Mouse (Mus musculus) embryonic fibroblast, embryonic 13.5 days (primary cell): Measurements from ENCODE around the gene Tmem150b. TPM values are rescaled to one million over a fixed set of nuclear protein-coding genes. Genes with fewer than 3 reads are reported as not detected.

Experiments
- H3K27ac ChIP-seq: 2 replicates; pipeline ENCODE4 v1.5.1; 2012; ENCODE audit warnings: low read length, control low read depth, inconsistent platforms; ENCODE audit not compliant: insufficient read depth
- H3K4me1 ChIP-seq: 2 replicates; pipeline ENCODE4 v1.6.1; 2011; ENCODE audit warnings: low read length; ENCODE audit not compliant: control insufficient read depth, insufficient read depth
- H3K4me3 ChIP-seq: 2 replicates; pipeline ENCODE4 v1.5.1; 2011; ENCODE audit warnings: mild to moderate bottlenecking, control low read depth, low read length; ENCODE audit not compliant: insufficient read depth
- CTCF ChIP-seq: IDR thresholded peaks from 2 replicates; pipeline ENCODE4 v1.5.1; 2011; ENCODE audit warnings: mild to moderate bottlenecking, control low read depth, low read length, moderate library complexity, borderline replicate concordance; ENCODE audit not compliant: insufficient read depth
- POLR2A ChIP-seq: IDR thresholded peaks from 2 replicates; pipeline ENCODE4 v1.6.1; 2011; ENCODE audit warnings: low read depth, mild to moderate bottlenecking, control low read depth, low read length, moderate library complexity
- polyA plus RNA-seq: library from polyadenylated mRNA; stranded (reverse); fragments of >200 nt; gene quantifications from 2 replicates; pipeline ENCODE4 v1.2.4, GENCODE M21; 2011; ENCODE audit warnings: low read depth; ENCODE audit not compliant: missing spikeins, insufficient read length

The Tmem150b gene
- not detected in 2 replicates for polyA plus RNA-seq

- no peak within 1 kb of the TSS for H3K4me3 ChIP-seq
- TF ChIP-seq CTCF, result no peak
- TF ChIP-seq POLR2A, result no peak
Measured at GRCm38 (mm10) chr7:4725169-4725568, at the start of gene Tmem150b. TSS of gene Tmem150b (minus strand) at chr7:4725249.

GRCm38 (mm10) chr7:4771202-4771601 lies 46.2 kb upstream of the Tmem150b start, which contains the start of gene Fam71e2:
TSS of gene Fam71e2 (minus strand) at chr7:4771302.
- TF ChIP-seq POLR2A, result no peak
- no peak for TF ChIP-seq CTCF
- Histone ChIP-seq H3K4me1 (no peaks in the 10 kb centered on the region), H3K4me3 (no peak within 1 kb of the TSS), H3K27ac (no peak within 1 kb of the TSS)

More at GRCm38 (mm10) chr7:4725169-4725568, at the start of gene Tmem150b:
- H3K27ac ChIP-seq, result no peak within 1 kb of the TSS
- no peaks in the 10 kb centered on the region for H3K4me1 ChIP-seq

GRCm38 (mm10) chr7:4764946-4765710 lies 40.1 kb upstream of the Tmem150b start:
- TF ChIP-seq CTCF, result no peak
- no peak for TF ChIP-seq POLR2A
- no peak overlapping the region for H3K4me3 ChIP-seq
- H3K27ac ChIP-seq, result no peak overlapping the region
- H3K4me1 ChIP-seq, result no peaks in the 10 kb centered on the region

- no peaks in the 10 kb centered on the region for H3K4me1 ChIP-seq
- no peak overlapping the region for H3K4me3 ChIP-seq
- no peak for TF ChIP-seq CTCF
- no peak for TF ChIP-seq POLR2A
- no peak overlapping the region for H3K27ac ChIP-seq
Measured at GRCm38 (mm10) chr7:4759670-4760069, 34.6 kb upstream of the Tmem150b start.

- no peak for TF ChIP-seq CTCF
- TF ChIP-seq POLR2A, result peak; percentile 95
Measured at GRCm38 (mm10) chr7:4752821-4753570, 27.9 kb upstream of the Tmem150b start, which contains the start of gene Cox6b2. TSS of gene Cox6b2 (minus strand) at chr7:4753094.

GRCm38 (mm10) chr7:4751971-4752820 lies 27.1 kb upstream of the Tmem150b start:
- peak overlapping the region; percentile 9; the same call in 1 of the 2 replicates for H3K27ac ChIP-seq
- TF ChIP-seq CTCF (no peak), POLR2A (peak; percentile 72)
- H3K4me3 ChIP-seq, result peak overlapping the region; percentile 39
- no peaks in the 10 kb centered on the region for H3K4me1 ChIP-seq

More at GRCm38 (mm10) chr7:4752821-4753570, 27.9 kb upstream of the Tmem150b start, which contains the start of gene Cox6b2:
- H3K27ac ChIP-seq, result peak within 1 kb of the TSS; percentile 9; the same call in 1 of the 2 replicates
- no peaks in the 10 kb centered on the region for H3K4me1 ChIP-seq
- H3K4me3 ChIP-seq, result peak within 1 kb of the TSS; percentile 39

- Histone ChIP-seq H3K4me3 (no peak overlapping the region), H3K4me1 (no peaks in the 10 kb centered on the region), H3K27ac (no peak overlapping the region)
- TF ChIP-seq CTCF, result no peak
Measured at GRCm38 (mm10) chr7:4749169-4749568, 24.1 kb upstream of the Tmem150b start.

- Histone ChIP-seq H3K27ac (no peak overlapping the region), H3K4me1 (no peaks in the 10 kb centered on the region), H3K4me3 (no peak overlapping the region)
- peak; percentile 39; the same call in 1 of the 2 replicates for TF ChIP-seq POLR2A
- TF ChIP-seq CTCF, result no peak
Measured at GRCm38 (mm10) chr7:4748321-4748720, 23.3 kb upstream of the Tmem150b start.
